In the genomic region with DNA sequence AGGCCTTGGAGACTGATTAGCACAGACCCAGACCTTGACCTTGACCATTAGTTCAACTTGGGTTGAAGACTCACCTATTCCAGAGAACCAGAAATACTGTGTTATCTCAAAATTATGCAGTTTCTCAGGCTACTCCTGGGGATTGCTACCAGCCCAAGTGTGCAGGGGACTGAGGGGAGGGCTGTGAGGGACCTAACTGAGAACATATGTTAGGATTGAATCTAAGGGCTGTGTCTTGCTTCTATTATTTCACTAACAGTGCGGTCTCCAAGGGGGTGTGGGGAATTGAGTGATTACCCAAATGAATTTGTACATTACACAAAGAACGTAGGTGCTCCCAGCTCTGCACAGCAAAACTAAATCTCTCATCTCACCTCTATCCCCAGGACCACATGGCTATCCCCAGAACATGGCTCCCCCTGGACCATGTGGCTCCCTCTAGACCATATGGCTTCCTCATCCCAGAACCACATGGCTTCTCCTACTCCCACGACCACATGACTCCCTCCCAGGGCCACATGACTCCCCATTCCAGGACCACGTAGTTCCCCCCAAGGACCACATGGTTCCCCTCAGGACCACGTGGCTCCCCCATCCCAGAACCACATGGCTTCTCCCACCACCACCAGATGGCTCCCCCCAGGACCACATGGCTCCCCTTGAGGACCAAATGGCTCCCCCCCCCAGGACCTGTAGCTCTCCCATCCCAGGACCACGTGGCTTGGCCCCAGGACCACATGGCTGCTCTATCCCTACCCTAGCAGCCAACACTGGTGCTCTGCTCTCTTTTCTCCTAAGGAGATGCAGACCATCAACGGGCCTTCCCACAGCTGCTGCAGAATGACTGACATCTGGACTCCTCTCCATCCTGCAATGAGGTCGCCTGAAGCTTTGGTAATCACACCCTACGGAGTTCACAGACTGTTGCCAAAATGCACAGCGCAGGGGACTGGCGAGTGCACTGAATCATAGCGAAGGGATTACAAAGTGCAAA, we compare ENCODE assay signal across 23 mouse cellular contexts.
DNase-seq lines count a peak whose midpoint lies in the region; ATAC-seq and TF ChIP-seq lines count a peak whose summit lies in the region.
"Had no signal": no experiment of that assay in that cellular context is flagged by ENCODE, and none has a peak within 500 bp of the region (broad histone marks: within the 10 kb centered on the region; RNA-seq: fewer than 3 reads in every experiment).

No protein-coding gene starts in this region.

- H3K27ac ChIP-seq in embryonic facial prominence, embryonic 12.5 days: peak overlapping the region; percentile 24; the same call in 1 of the 2 replicates
- no peak overlapping the region; the same call in 1 of the 2 replicates for H3K27ac ChIP-seq in embryonic facial prominence, embryonic 10.5 days (replicated peaks)
- no peak overlapping the region for H3K27ac ChIP-seq in layer of hippocampus, adult 2 months
- H3K27ac ChIP-seq in embryonic facial prominence, embryonic 14.5 days (replicated peaks; ENCODE audit: low read depth, low read length): no peak overlapping the region; the same call in 1 of the 2 replicates
- H3K27ac ChIP-seq in limb, embryonic 13.5 days: peak overlapping the region; percentile 55; the same call in 1 of the 2 replicates
- H3K27ac ChIP-seq: forebrain, embryonic 12.5 days; gastrocnemius, adult 2 months; liver, embryonic 12.5 days; neural tube, embryonic 15.5 days had no signal

- H3K4me3 ChIP-seq in embryonic facial prominence, embryonic 12.5 days: no peak overlapping the region
- no peak overlapping the region for H3K4me3 ChIP-seq in embryonic facial prominence, embryonic 10.5 days
- H3K4me3 ChIP-seq in layer of hippocampus, adult 2 months: no peak overlapping the region
- H3K4me3 ChIP-seq in embryonic facial prominence, embryonic 14.5 days (ENCODE audit: low read depth, low read length): no peak overlapping the region
- no peak overlapping the region for H3K4me3 ChIP-seq in limb, embryonic 13.5 days
- H3K4me3 ChIP-seq: forebrain, embryonic 12.5 days; gastrocnemius, adult 2 months; liver, embryonic 12.5 days; neural tube, embryonic 15.5 days had no signal

- no peaks in the 10 kb centered on the region for H3K27me3 ChIP-seq in embryonic facial prominence, embryonic 12.5 days
- no peaks in the 10 kb centered on the region for H3K27me3 ChIP-seq in embryonic facial prominence, embryonic 10.5 days (replicated peaks; ENCODE audit: low read depth, poor library complexity, severe bottlenecking)
- H3K27me3 ChIP-seq in embryonic facial prominence, embryonic 14.5 days (replicated peaks; ENCODE audit: control insufficient read depth, insufficient read depth, low read length): no peaks in the 10 kb centered on the region
- no peaks in the 10 kb centered on the region for H3K27me3 ChIP-seq in limb, embryonic 13.5 days
- H3K27me3 ChIP-seq: liver, embryonic 12.5 days; neural tube, embryonic 15.5 days had no signal

- no peak for TF ChIP-seq CTCF in layer of hippocampus, adult 2 months (conservative IDR thresholded peaks at IDR 0.05)

- DNase-seq in embryonic facial prominence, embryonic 10.5 days (ENCODE audit: low spot score): no peak
- peak; percentile 19 to 23 for DNase-seq in layer of hippocampus, adult 2 months (ENCODE audit: low spot score in 2 of 2)
- no peak for DNase-seq in layer of hippocampus, adult 9-10 months (ENCODE audit: low spot score)
- DNase-seq in embryonic facial prominence, embryonic 14.5 days (ENCODE audit: low spot score): peak; percentile 70
- no peak for DNase-seq in spleen, postnatal 10 days (ENCODE audit: low spot score in 2 of 2)
- DNase-seq: adrenal gland, postnatal 36 days; cerebellum, adult 2 months; cerebellum, postnatal 36 days; embryo, embryonic 11 days; gastrocnemius, adult 2 months; heart, postnatal 4 days; kidney, postnatal 4 days; lung, adult 2 months; lung, postnatal 14 days; right cerebral cortex, adult 18-20 months had no signal

- H3K4me1 ChIP-seq in embryonic facial prominence, embryonic 12.5 days: peaks cover 14% of the 10 kb centered on the region
- H3K4me1 ChIP-seq in embryonic facial prominence, embryonic 10.5 days: peaks cover 9% of the 10 kb centered on the region
- H3K4me1 ChIP-seq in embryonic facial prominence, embryonic 14.5 days (ENCODE audit: control insufficient read depth, insufficient read depth, low read length): 0 out of 2 replicates have a peak, but pooled peaks cover 7% of the 10 kb centered on the region
- peaks cover 23% of the 10 kb centered on the region for H3K4me1 ChIP-seq in limb, embryonic 13.5 days
- H3K4me1 ChIP-seq: neural tube, embryonic 15.5 days had no signal

- ATAC-seq in embryonic facial prominence, embryonic 12.5 days (ENCODE audit: insufficient number of reproducible peaks, insufficient read depth, low FRiP score, low TSS enrichment): peak; percentile 58
- peak; percentile 75; the same call in 1 of the 2 replicates for ATAC-seq in embryonic facial prominence, embryonic 14.5 days (ENCODE audit: low read depth)
- peak; percentile 58 for ATAC-seq in limb, embryonic 13.5 days (ENCODE audit: low FRiP score, low read depth)
- ATAC-seq in frontal cortex, adult (ENCODE audit: low TSS enrichment): no peak
- ATAC-seq: intestine, postnatal 0 days; liver, embryonic 12.5 days had no signal

- 60% methylated on average over 12 of the region's 12 CpGs for WGBS in embryonic facial prominence, embryonic 12.5 days
- 83% methylated on average over 12 of the region's 12 CpGs for whole genome bisulfite sequencing in embryonic facial prominence, embryonic 10.5 days
- WGBS in embryonic facial prominence, embryonic 14.5 days: 61% methylated on average over 12 of the region's 12 CpGs
- 56% methylated on average over 12 of the region's 12 CpGs for WGBS in limb, embryonic 13.5 days

- no peak overlapping the region for H3K4me2 ChIP-seq in embryonic facial prominence, embryonic 12.5 days (replicated peaks)
- H3K4me2 ChIP-seq in embryonic facial prominence, embryonic 14.5 days (ENCODE audit: low read depth, low read length): no peak overlapping the region
- H3K4me2 ChIP-seq in limb, embryonic 13.5 days (replicated peaks): no peak overlapping the region
- H3K4me2 ChIP-seq: forebrain, embryonic 12.5 days; liver, embryonic 12.5 days; midbrain, embryonic 11.5 days; neural tube, embryonic 15.5 days had no signal

- H3K9ac ChIP-seq in embryonic facial prominence, embryonic 12.5 days: no peak overlapping the region
- H3K9ac ChIP-seq in embryonic facial prominence, embryonic 14.5 days (ENCODE audit: low read depth, low read length): no peak overlapping the region
- H3K9ac ChIP-seq in limb, embryonic 13.5 days: no peak overlapping the region
- H3K9ac ChIP-seq: forebrain, embryonic 12.5 days; liver, embryonic 12.5 days; neural tube, embryonic 15.5 days had no signal

- H3K36me3 ChIP-seq in embryonic facial prominence, embryonic 12.5 days: no peaks in the 10 kb centered on the region
- no peaks in the 10 kb centered on the region for H3K36me3 ChIP-seq in embryonic facial prominence, embryonic 10.5 days (replicated peaks)
- H3K36me3 ChIP-seq in embryonic facial prominence, embryonic 14.5 days (ENCODE audit: control insufficient read depth, insufficient read depth, low read length): peaks cover 6% of the 10 kb centered on the region; the same call in 1 of the 2 replicates
- peaks cover 32% of the 10 kb centered on the region for H3K36me3 ChIP-seq in limb, embryonic 13.5 days
- H3K36me3 ChIP-seq: forebrain, embryonic 12.5 days; liver, embryonic 12.5 days; neural tube, embryonic 15.5 days had no signal

- no peaks in the 10 kb centered on the region for H3K9me3 ChIP-seq in embryonic facial prominence, embryonic 12.5 days
- H3K9me3 ChIP-seq in embryonic facial prominence, embryonic 10.5 days: no peaks in the 10 kb centered on the region
- no peaks in the 10 kb centered on the region for H3K9me3 ChIP-seq in embryonic facial prominence, embryonic 14.5 days (ENCODE audit: control insufficient read depth, low read length)
- no peaks in the 10 kb centered on the region for H3K9me3 ChIP-seq in limb, embryonic 13.5 days
- H3K9me3 ChIP-seq: forebrain, embryonic 12.5 days; liver, embryonic 12.5 days; neural tube, embryonic 15.5 days had no signal

Comparison
In these comparisons a context has a peak if more than half of its experiments do, and no peak if none do; other contexts are left out.
1. H3K27ac ChIP-seq: peak in embryonic facial prominence, embryonic 12.5 days (single experiment) and limb, embryonic 13.5 days (single experiment); none in embryonic facial prominence, embryonic 10.5 days (single experiment), layer of hippocampus, adult 2 months (single experiment) and embryonic facial prominence, embryonic 14.5 days (single experiment).
2. DNase-seq: peak in layer of hippocampus, adult 2 months (2 of 2) and embryonic facial prominence, embryonic 14.5 days (single experiment); none in embryonic facial prominence, embryonic 10.5 days (single experiment), layer of hippocampus, adult 9-10 months (single experiment) and spleen, postnatal 10 days (0 of 2).